Mouse (Mus musculus) thymus, adult 2 months (tissue): ENCODE results near the gene Traf7. TPM values are rescaled to one million over a fixed set of nuclear protein-coding genes. Genes with fewer than 3 reads are reported as not detected.

Source experiments
- DNase-seq: peaks from one replicate; pipeline ENCODE4 v3.0.0; 2021
- H3K27ac ChIP-seq: fragments of 200-500 bp; 2 replicates; pipeline ENCODE4 v1.5.1; 2012; ENCODE audit warnings: low read length, control low read depth; ENCODE audit not compliant: control insufficient read depth, insufficient read depth
- H3K27me3 ChIP-seq: fragments of 200-500 bp; 2 replicates; pipeline ENCODE4 v1.6.1; 2012; ENCODE audit warnings: mild to moderate bottlenecking, low read length, moderate library complexity, mixed read lengths; ENCODE audit not compliant: control insufficient read depth, insufficient read depth
- H3K36me3 ChIP-seq: fragments of 200-500 bp; 2 replicates; pipeline ENCODE4 v1.6.1; 2012; ENCODE audit warnings: mild to moderate bottlenecking, low read length, moderate library complexity; ENCODE audit not compliant: control insufficient read depth, insufficient read depth
- H3K4me1 ChIP-seq: fragments of 200-500 bp; replicated peaks from 2 replicates; pipeline ENCODE4 v1.6.1; 2012; ENCODE audit warnings: low read length; ENCODE audit not compliant: control insufficient read depth, insufficient read depth
- H3K4me3 ChIP-seq: fragments of 200-500 bp; 2 replicates; pipeline ENCODE4 v1.5.1; 2012; ENCODE audit warnings: mild to moderate bottlenecking, low read length, control low read depth, moderate library complexity; ENCODE audit not compliant: control insufficient read depth, insufficient read depth
- CTCF ChIP-seq: fragments of 200-500 bp; IDR thresholded peaks from 2 replicates; pipeline ENCODE4 v1.5.1; 2012; ENCODE audit warnings: mild to moderate bottlenecking, control low read depth, low read length, moderate library complexity, borderline replicate concordance; ENCODE audit not compliant: control insufficient read depth, poor library complexity, insufficient read depth; ENCODE audit errors: extremely low read depth
- POLR2A ChIP-seq: fragments of 200-500 bp; IDR thresholded peaks from 2 replicates; pipeline ENCODE4 v1.6.1; 2012; ENCODE audit warnings: mild to moderate bottlenecking, low read length, control low read depth, moderate library complexity; ENCODE audit not compliant: control insufficient read depth, poor library complexity, insufficient read depth; ENCODE audit errors: extremely low read depth
- WGBS: fragments of 180-500 bp; shearing (Covaris S2); methylation state at CpG from one replicate; pipeline ENCODE4 v1.1.7; 2018; 5-methylcytosine and 5-hydroxymethylcytosine counted together
- polyA plus RNA-seq: library from polyadenylated mRNA; depleted of rRNA; stranded (reverse); fragments of >200 nt; gene quantifications from 2 replicates; pipeline ENCODE4 v1.2.3, GENCODE M21; 2012

Traf7 gene
- polyA plus RNA-seq, 1 experiment, result 362 TPM

DNA sequence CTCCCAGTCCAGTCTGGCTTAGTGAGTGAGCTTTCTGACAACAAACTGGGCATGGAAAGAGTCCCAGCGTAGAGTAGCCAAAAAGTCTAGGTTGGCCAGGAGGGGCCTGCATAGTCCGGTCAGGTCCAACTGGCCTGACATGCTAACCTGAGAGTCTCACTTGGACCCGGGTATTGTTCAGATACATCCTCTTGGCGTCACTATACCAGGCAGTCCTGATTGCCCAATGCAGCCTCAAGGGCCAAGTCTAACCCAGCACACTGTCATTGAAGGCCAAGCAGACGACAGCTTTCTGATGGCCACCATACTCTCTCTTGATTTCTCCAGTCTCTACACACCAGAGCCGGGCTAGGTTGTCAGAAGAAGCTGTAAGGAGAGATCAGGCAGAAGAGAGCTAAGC lies 52.2 kb downstream of the Traf7 start:
- no peak overlapping the region for H3K4me3 ChIP-seq
- no peak for DNase-seq
- peaks cover 27% of the 10 kb centered on the region for H3K4me1 ChIP-seq
- H3K36me3 ChIP-seq, result peaks cover 22% of the 10 kb centered on the region
- WGBS, result 94% methylated on average over 6 of the region's 6 CpGs
- H3K27ac ChIP-seq, result no peak overlapping the region
- no peaks in the 10 kb centered on the region for H3K27me3 ChIP-seq
- TF ChIP-seq POLR2A (no peak), CTCF (no peak)

- no peak for TF ChIP-seq POLR2A
- TF ChIP-seq CTCF, result no peak
- peaks cover 22% of the 10 kb centered on the region for H3K36me3 ChIP-seq
- H3K4me3 ChIP-seq, result no peak overlapping the region
- DNase-seq, result no peak
- no peak overlapping the region for H3K27ac ChIP-seq
- 96% methylated on average over 5 of the region's 5 CpGs for WGBS
- peaks cover 27% of the 10 kb centered on the region for H3K4me1 ChIP-seq
- no peaks in the 10 kb centered on the region for H3K27me3 ChIP-seq
These were observed 53.2 kb downstream of the Traf7 start for GRCm38 (mm10) chr17:24474557-24474956.

- peaks cover 27% of the 10 kb centered on the region for H3K4me1 ChIP-seq
- no peak within 1 kb of the TSS for H3K4me3 ChIP-seq
- DNase-seq, result no peak
- H3K27me3 ChIP-seq, result no peaks in the 10 kb centered on the region
- H3K27ac ChIP-seq, result no peak within 1 kb of the TSS
- TF ChIP-seq CTCF (no peak), POLR2A (no peak)
- H3K36me3 ChIP-seq, result peaks cover 22% of the 10 kb centered on the region
- WGBS, result 96% methylated on average over 6 of the region's 6 CpGs
These were observed 54.0 kb downstream of the Traf7 start, which contains the start of gene Bricd5 for GRCm38 (mm10) chr17:24473612-24474275. TSS of gene Bricd5 (plus strand) at chr17:24473884.

DNA sequence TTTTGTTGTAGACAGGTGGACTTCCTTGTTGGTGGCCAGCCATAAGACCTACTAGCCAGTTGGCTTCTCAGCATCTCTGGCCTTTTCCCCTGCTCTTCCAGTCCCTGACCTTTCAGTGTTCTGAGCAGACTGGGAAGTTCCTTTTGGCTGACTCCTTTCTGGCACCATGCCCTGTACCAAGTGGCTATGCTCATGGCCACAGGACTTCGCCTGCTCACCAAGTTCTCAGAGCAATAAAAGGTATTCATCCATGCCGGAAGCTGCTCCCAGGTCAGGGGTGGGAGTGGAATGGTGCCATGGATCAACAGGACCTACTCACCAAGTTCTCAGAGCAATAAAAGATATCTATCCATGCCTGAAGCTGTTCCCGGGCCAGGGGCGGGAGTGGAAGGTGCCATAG lies 55.2 kb downstream of the Traf7 start:
- no peak overlapping the region for H3K27ac ChIP-seq
- H3K27me3 ChIP-seq, result no peaks in the 10 kb centered on the region
- no peak overlapping the region for H3K4me3 ChIP-seq
- no peak for TF ChIP-seq POLR2A
- TF ChIP-seq CTCF, result no peak
- no peak for DNase-seq
- peaks cover 22% of the 10 kb centered on the region for H3K36me3 ChIP-seq
- peaks cover 19% of the 10 kb centered on the region for H3K4me1 ChIP-seq
- WGBS, result 92% methylated on average over 4 of the region's 4 CpGs

DNA sequence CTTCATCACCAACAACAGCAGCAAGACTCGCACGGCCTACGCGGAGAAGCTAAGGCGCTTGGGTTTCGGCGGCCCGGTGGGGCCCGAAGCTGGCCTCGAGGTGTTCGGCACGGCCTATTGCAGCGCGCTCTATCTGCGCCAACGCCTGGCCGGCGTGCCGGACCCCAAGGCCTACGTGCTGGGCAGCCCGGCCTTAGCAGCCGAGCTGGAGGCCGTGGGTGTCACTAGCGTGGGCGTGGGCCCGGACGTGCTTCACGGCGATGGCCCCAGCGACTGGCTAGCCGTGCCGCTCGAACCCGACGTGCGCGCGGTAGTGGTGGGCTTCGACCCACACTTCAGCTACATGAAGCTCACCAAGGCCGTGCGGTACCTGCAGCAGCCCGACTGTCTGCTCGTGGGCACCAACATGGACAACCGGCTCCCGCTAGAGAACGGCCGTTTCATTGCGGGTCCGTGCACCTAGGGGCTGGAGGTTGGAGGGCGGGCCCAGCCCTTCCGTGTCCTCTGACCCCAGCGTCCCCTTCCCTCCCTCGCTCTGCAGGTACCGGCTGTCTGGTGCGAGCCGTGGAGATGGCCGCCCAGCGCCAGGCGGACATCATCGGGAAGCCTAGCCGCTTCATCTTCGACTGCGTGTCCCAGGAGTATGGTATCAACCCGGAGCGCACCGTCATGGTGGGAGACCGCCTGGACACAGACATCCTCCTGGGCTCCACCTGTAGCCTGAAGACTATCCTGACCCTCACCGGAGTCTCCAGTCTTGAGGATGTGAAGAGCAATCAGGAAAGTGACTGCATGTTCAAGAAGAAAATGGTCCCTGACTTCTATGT lies 56.8 kb downstream of the Traf7 start:
- peaks cover 9% of the 10 kb centered on the region for H3K36me3 ChIP-seq
- H3K27ac ChIP-seq, result no peak overlapping the region
- WGBS, result 5% methylated on average over 68 of the region's 68 CpGs
- no peak for TF ChIP-seq CTCF
- H3K4me3 ChIP-seq, result peak overlapping the region; percentile 58
- peaks cover 18% of the 10 kb centered on the region for H3K4me1 ChIP-seq
- H3K27me3 ChIP-seq, result no peaks in the 10 kb centered on the region
- DNase-seq, result peak; percentile 21

DNA sequence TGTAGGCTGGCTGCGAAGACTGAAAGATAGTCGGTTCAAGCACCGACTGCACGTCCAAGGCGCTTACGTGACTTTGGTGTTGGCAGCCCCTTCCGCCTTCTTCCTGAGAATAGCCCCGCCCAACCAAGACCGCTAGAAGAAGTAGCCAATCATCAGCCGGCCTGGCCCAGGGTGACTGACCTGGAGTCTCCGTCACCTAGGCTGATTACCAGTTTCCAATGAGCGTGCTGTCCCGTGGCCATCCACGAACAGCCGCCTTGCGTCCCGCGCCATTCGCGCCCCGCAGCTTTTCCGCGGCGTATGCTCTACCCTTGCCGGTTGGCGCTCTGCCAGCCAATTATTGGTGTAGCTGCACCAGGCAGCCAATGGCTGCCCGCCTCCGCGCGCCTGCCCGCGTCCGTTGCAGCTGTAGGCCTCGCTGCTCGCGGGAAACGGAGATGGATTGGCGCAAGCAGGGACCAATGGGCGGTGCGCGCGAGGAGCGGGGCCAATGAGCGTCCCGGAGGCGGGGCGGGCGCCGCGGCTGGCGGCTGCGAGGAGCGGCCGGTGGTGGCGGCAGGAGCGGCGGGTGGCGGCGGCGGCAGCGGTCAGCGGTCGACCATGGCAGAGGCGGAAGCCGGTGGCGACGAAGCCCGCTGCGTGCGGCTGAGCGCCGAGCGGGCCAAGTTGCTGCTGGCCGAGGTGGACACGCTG lies 57.7 kb downstream of the Traf7 start, which contains the start of the genes E4f1 and Pgp:
Gene E4f1 (minus strand): TSS at position 404 of the 693 bp plus-strand sequence.
Gene Pgp (plus strand): TSS at position 483 of the 693 bp plus-strand sequence.
- under 1% methylated on average over 67 of the region's 75 CpGs for WGBS
- Histone ChIP-seq H3K4me1 (peaks cover 18% of the 10 kb centered on the region), H3K27ac (peak within 1 kb of the TSS; percentile 17), H3K36me3 (peaks cover under 1% of the 10 kb centered on the region; the same call in 1 of the 2 replicates), H3K4me3 (peak within 1 kb of the TSS; percentile 58), H3K27me3 (no peaks in the 10 kb centered on the region)
- peak; percentile 60; the same call in 1 of the 2 replicates for TF ChIP-seq CTCF
- TF ChIP-seq POLR2A, result peak; percentile 94
- peak; percentile 96 for DNase-seq
